Mouse (Mus musculus): ENCODE results near the gene Dnm1.
"Not testable (repeated sequence)": the region's sequence is repeated elsewhere in the genome, so short reads cannot be mapped to it uniquely, and the experiment has no call there.

Dnm1 gene

DNA sequence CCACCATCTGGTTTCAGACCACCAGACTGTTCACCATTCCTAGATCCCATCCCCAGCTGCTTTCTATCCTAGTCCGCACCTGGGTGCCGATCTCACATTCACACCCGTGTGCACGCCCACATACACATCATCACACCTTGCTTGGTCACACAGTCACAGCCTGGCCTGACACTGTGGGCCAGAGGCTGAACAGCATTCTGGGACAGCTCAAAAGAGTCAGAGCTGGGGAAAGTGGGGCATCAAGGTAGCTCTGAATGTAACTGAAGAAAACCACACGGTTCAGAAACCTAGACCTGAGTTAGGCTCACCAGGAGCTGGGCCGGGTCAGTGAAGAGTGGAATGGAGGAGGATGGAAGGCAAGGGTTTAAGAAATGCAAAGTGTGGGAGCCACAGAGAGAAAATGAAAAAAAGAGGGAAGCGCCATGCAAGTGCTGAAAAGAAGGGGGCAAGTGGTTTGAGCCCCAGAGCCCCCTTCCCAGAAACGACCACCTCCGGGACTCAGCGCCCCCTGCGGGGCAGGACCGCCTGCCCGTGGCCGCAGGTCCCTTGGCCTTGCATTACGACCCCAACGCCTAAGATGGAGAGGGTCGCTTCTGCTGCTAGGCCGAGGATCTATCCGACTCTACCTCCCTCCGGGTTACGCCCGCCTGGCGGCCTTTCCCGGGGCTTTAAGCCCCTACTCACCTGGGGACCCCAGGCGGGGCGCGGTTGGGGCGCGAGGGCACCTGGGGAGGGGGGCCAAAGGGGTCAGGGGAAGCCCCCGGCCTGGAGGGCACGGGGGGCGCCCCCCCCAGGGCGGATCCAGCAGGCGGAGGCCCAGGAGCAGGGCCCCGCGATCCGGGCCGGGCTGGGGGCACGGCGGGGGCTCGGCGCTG, 41.5 kb downstream of the Dnm1 start:
- no peak for DNase-seq (ENCODE audit: low spot score)

DNA sequence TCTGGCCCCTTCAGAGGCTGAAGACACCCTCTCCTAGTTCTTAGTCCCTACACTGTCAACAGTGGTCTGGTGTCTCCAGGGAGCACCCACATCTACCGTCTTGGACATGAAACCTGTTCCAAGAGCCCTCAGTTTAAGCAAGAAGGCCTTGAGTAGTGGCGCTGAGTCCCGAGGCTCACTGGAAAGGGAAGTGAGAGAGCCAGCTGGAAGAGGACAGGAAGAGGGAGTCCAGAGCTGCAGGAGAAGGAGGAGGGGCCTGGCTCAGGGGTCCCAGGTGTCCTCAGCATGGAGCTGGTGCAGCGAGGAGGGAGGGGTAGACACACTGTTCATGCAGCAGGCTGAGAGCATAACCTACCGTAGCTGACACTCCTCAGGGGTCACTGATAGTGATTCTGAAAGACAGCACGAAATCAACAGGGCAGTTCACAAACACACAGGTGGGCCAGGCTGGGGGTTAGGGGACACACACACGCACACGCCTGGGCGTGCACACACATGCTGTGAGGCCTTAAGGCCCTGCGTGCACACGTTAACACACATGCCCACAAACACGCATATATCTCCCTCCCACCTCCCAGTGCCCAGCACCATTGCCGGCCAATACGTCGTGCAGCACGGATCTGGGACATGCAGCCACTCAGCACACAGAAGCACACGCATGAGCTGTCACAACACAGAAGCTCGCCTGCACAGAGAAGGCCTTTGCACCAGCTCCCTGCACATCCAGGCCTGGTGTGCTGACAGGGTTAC, 42.9 kb downstream of the Dnm1 start:
- no peak for DNase-seq (ENCODE audit: low spot score)

DNA sequence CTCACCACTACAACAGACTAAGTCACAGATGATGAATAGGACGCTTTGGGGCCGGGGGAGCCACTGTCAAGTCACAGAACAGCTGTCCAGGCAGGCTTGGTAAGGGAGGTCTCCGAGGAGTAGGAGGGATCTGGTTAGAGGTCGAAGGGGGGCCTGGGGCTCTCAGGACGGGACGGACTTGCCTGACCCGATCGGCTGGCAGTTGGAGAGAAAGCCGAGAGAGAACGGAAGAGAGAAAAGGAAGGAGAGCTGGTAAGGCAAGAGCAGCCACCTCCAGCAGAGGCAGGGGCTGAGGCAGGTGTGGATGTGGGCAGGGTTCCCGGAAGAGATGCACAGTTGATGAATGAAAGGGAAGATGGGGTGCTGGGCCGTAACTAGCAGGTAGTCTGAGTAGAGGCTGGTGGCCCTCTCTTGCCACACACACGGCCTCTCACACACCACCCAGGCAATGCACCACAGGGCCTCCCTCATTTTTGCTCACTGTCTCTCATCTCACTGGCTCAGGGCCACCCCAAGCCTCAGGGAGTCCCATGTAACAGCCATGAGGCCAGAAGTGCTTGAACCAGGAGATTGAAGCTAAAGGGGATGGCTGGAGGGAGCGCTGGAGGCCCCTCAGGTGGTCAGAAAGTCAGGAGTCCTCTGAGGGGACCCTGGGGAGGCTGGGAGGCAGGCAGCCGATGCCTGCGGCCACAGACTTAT, 44.1 kb downstream of the Dnm1 start:
- DNase-seq (ENCODE audit: low spot score) = no peak

DNA sequence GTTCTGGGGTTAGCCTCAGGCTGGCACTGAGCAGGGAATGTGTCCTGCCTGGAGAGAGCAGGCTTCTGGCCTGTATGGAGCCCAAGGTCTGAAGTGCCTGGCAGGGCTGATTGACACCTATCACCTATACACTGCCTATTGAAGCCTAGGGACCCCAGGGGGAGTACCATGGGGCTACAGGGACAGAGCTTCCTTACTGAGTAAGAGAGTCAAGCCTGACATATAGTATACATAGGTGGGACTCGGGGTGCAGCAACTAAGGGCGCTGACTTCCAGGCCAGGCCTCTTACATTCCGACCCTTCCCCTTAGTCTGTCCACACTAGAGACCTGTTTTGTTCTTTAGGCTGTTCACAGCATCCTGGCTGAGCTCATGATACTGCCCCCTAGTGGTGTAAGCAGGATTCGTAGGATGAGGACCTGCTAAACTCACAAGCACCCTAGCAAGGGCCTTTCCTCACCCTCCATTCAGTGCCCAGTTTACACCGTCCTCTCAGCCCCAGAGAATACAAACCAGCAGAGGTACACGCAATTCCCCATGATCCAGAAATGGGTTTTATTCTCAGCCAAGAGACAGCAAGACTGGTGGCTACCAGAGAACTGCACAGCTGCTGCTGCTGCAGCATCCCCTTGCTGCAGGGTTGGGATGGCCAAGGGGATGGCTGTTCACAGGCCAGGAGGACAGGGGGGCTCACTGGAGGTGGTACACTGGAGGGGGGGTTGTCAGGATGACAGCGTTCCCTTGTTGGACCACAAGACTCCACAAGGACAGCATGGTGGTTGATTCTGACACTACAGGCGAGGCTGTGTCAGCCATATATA, 45.0 kb downstream of the Dnm1 start:
- peak; percentile 50 for DNase-seq (ENCODE audit: low spot score)

DNA sequence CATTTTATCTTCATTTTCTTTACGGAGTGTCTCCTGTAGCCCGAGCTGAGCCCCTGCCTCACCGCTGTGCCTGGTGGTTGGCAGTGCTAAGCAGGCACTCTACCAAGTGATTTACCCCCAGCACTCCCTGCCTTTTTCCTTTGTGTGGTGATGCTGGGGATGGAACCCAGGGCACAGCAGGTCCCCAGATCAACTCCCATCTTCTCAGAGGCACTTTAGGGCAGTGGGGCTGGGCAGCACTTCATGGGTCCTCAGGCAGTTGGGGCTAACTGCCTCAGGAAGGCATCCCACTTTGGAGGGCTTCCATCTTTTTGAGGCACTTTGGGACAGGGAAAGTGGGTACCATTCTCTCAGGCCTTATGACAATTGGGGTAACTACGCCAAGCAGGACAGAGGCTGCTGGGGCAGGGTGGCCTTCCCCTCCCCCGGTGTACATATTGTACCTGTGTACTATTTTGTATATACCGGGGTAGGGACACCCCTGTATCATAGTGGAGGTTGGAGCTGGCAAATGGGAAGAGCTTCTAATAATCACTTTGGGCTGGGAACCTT, 45.8 kb downstream of the Dnm1 start:
- DNase-seq (ENCODE audit: low spot score) = no peak

DNA sequence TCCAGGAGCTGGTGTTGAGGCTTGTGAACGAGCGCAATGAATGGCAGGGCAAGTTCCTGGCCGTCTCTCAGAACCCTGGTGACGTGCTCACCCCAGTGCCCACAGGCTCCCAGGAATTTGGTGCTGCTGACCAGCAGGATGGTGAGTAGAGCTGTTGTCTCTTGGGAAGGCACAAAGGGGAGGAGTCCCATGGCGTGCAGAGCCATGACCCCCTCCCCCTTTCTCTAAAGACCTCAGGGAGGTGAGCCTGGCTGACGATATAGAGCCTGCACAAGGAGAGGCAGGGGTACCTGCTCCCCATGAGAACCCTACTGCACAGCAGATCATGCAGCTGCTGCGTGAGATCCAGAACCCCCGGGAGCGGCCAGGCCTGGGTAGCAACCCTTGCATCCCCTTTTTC, 47.0 kb downstream of the Dnm1 start:
- no peak for DNase-seq (ENCODE audit: low spot score)

DNA sequence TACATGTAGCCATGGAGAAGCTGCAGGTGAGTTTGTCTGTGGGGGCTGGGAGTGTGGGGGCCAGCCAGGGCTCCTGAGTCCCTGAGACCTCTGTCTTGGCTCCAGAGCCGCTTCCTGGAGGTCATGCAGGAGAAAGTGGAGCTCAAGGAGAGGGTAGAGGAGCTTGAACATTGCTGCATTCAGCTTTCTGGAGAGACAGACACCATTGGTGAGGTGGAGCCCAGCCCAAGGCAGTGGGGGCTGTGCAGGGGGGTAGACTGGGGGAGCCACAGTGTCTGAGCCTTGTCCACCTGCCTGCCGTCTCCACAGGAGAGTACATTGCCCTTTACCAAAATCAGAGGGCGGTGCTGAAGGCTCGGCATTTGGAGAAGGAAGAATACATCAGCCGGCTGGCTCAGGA, 47.5 kb downstream of the Dnm1 start:
- no peak for DNase-seq (ENCODE audit: low spot score)

DNA sequence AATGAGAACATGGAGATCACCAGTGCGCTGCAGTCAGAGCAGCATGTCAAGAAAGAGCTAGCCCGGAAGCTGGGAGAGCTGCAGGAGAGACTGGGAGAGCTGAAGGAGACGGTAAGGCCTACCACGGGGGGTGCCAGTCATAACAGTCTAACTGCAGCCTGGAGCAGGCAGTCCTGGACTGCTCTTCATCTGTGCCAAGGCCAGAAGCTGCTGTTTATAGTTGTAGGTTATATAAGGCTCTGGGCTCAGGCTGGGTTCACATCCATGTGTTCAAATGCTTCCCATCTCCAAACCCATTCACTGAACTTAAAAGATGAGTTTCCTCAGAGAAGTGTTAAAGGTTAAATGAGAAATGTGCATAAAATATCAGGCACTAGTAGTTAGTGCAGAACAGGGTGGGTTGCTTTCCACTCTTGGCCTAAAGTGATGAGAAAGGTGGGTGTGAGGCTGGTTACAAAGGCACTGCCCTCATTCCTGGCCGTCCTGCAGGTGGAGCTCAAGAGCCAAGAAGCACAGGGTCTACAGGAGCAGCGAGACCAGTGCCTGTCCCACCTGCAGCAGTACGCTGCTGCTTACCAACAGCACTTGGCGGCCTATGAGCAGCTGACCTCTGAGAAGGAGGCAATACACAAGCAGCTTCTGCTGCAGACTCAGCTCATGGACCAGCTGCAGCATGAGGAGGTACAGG, 48.8 kb downstream of the Dnm1 start:
- peak; percentile 45 for DNase-seq (ENCODE audit: low spot score)

DNA sequence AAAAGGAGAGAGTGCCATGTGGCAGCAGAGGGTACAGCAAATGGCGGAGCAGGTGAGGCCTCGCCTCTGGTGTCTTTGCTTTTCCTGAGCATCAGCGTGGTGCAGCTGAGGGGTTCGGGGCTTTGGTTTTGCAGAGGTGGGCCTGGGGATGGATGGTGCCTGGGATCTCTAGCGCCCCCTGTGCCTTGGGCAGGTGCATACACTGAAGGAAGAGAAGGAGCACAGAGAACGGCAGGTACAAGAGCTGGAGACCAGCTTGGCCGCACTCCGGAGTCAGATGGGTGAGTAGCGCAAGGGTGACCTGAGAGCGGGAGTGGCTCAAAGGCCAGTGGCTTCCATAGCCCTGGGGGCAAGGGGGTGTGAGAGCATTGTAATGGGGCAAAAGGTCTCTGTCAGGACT, 50.2 kb downstream of the Dnm1 start:
- DNase-seq (ENCODE audit: low spot score) = no peak

DNA sequence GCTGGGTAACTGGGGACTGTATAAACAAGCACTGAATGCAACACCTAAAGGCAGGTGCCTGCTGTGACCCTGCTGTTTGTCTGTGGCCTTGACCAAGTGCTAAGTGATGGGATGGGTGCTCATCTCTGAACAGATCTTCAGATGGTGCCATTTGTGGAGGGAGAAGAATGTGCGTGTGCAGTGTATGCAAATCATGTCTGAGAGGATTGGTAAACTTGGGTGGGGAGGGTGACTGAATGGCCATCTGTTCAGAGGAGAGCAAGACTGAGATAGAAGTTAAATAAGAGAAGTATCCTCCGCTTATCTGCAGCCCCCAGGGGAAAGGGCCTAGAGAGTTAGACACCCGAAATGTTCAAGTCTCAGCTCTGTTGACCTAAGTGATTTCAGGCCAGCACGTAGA, 53.7 kb downstream of the Dnm1 start:
- no peak for DNase-seq (ENCODE audit: low spot score)

DNA sequence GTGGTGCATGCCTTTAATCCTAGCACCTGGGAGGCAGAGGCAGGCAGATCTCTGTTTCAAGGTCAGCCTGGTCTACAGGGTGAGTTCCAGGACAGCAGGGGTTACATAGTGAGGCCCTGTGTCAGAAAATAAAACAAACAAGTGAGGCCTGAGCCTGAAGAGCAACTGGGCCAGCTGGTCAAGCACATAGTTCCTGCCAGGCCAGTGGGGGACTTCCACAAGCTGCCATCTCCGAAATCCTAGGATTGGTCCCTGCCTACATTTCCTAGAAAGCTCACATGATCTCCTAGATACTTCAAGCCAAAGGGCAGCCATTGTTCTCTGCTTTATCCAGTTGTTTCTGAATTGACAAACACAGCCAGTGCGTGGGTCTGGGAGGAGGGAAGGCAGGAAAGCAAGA, 57.3 kb downstream of the Dnm1 start:
- not testable (repeated sequence) for DNase-seq (ENCODE audit: low spot score)

DNA sequence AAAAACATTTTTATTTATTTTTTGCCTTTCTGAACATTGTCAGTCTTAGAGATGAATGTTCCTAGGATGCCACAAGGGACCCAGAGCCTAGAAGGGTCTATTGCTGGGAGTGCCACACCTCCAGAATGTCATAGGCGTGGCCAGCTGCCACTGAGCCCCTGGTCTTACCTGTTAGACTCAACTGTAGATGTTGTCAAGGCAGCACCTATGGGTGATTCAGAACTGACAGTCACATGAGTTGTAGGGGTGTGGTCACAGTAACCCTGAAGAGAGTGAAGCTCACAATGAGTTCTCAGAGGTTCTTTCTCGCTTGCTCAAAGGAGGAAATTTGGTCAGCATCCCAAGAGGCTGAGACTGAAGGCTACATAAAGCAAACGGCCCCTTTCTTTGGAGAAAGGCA, 57.9 kb downstream of the Dnm1 start:
- DNase-seq (ENCODE audit: low spot score) = no peak

DNA sequence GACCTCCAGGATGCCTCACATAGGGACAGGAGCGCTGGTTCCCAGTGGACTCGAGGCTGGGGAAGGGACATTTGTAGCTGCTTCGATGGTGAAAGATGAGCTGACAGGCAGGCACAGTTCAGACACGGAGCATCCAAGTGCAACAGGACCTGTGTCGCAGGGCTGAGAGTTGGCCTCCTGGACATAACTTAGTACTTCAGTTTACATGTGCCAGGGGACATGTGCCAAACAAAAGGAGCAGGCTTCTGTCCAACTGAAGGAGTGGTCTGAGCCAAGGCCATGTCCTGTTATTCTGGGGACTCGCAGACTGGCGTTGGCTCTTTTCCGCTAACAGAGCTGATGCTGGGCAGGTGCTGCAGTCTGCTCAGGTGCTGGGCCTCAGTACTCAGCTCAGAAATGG, 58.8 kb downstream of the Dnm1 start:
- DNase-seq (ENCODE audit: low spot score) = no peak

DNA sequence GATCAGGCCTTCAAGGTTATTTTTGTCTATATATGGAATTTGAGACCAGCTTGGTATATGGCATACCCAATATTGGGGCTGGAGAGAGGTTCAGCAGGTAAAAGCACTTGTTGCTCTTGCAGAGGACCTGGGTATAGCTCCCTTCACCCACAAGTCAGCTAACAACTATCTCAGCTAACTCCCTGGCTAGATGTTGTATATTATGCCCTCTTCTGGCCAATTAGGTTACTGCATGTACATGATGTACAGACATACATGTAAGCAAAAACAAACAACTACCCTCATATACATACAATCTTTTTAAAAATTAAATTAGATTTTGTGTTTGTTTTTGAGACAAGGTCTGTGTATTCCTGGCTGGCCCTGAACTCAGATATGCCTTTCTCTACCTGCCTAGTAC, 63.6 kb downstream of the Dnm1 start:
- DNase-seq (ENCODE audit: low spot score) = no peak

DNA sequence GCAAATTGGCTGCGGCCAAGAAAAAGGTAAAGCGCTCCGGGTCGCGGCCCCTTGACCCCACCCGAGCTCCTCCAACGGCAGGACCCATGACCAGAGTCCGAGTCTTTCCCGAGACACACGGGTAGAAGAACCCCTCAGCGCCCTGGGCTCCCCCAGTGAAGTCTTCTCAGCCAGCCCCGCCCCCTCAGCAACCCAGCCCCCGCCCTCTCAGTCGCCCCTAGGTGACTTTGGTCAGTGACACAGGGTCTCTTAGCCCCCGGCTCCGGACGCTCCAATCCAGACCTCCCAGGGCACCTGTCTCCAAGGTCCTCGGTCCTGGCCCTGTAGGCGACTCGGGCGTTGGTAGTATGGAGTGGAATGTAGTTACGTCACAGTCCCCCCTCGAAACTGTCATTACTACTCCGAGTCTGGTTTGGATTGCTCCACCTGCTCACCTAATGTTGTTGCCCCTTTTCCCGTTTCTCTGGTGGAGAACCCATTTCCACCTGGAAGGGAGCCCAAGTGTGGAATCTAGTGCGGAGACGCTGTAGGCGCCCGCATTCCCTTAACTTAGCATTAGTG, 64.7 kb downstream of the Dnm1 start:
- no peak for DNase-seq (ENCODE audit: low spot score)

DNA sequence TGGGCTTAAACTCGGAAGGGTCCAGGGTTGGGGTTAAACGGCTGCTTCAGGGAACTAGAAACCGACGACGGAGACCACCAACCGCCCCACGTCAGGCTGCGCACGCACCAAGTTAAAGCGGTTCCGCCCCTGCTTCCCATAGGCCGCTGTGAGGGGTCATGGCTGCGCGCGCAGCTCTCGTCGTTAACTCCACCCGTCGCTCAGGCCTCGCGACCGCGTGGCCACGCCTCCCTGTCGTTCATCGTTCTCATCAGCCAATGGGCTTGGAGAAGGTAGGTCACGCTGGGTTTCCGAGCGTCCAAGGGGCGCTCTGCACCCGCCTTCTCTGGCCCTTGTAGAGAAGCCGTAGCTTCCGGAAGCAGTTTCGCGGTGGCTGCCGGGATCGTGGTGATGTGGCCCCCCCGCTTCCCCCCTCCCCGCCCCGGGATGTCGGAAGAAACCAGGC, 65.2 kb downstream of the Dnm1 start, which contains the start of gene Swi5:
Gene Swi5, minus strand, starts transcription at position 153 of the 445 bp plus-strand sequence.
- peak; percentile 98 for DNase-seq (ENCODE audit: low spot score)

DNA sequence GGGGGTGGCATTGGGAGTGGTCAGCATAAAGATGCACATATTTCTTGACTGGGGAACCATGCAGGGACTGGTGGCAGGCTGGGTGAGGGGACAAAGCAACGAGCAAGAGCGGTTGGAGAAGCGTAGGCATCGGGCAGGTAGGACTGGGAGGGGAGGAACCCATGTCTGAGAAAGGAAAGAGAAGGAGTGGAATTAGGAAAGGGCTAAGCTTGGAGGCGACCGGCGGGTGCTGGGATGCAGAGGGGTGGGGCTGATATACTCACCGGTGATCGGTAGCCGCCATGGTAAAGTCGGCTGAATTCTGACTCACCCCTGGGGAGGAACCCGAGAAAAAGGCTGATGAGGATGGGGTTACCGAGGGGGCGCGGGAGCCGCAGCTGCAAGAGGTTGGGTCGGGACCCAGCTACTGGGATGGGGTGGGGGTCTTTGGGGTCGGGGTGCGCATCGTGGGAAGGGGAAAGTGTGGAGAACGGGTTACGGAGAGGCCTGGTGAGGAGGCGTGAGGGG, 65.8 kb downstream of the Dnm1 start, which contains the start of gene Golga2:
Gene Golga2, plus strand, starts transcription at position 51 of the 507 bp plus-strand sequence.
- no peak for DNase-seq (ENCODE audit: low spot score)

DNA sequence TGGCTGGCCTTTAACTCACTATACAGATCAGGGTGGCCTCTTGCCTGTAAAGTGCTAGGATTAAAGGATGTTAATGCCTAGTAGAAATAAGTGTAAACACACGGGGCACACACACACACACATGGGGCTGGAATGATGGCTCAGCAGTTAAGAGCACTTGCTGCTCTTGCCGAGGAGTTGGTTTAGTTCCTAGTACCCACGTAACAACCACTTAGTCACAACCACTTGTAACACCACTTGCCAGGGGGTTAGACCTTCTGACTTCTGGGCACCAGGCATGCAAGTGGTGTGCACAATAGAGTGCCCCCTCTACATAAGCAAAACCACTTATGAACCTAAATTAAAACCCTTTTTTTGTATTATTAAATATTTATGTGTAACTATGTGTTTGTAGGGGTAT, 69.2 kb downstream of the Dnm1 start:
- no peak for DNase-seq (ENCODE audit: low spot score)

DNA sequence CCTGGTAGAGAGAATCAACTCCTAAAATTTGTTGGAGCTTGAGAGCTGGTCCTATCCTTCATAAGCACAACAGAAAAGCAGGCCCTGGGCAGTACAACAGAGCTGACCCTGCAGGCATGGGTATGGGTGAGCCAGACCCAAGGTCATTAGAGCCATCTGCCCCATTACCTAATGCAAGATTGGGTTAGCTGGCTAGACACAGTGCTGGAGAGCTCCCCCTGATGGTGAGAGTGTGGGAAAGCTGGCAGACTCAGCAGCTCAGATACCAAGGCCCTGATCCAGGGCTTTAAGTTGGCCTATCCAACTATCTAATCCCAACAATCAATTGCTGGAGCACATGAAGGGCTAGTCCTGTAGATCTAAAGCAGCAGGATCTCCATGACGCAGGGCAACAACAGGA, 70.4 kb downstream of the Dnm1 start:
- peak; percentile 32 for DNase-seq (ENCODE audit: low spot score)

DNA sequence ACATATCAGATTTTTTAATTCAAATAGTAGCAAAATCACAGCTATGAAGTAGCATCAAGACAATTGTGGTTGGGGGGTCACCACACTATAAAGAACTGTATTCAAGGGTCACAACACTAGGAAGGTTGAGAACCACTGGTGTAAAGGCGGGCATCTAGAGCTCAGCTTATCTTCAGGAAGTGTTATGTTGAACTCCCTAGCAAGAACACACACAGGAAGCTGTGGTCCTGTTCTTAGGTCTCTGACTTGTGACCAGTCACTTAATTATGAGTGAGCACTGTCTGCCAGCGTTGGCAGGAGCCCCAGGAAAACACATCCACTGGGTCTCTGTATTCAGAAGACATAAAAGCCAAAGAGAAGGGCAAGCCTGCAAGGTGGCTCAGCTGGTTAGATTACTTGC, 70.8 kb downstream of the Dnm1 start:
- no peak for DNase-seq (ENCODE audit: low spot score)
